Mouse (Mus musculus) embryonic facial prominence, embryonic 11.5 days (tissue): ENCODE measurements around the gene Prdm16. TPM values are rescaled to one million over a fixed set of nuclear protein-coding genes. Genes with fewer than 3 reads are reported as not detected.

ENCODE experiments used
- ATAC-seq: fragments of 200-750 bp; cut with Nextera tagmentation; replicated peaks from 2 replicates; pipeline ENCODE4 v1.8.0; 2017; ENCODE audit warnings: low read depth; ENCODE audit not compliant: insufficient number of reproducible peaks, low FRiP score, low TSS enrichment
- DNase-seq: peaks from one replicate; pipeline ENCODE4 v3.0.0-alpha.2; 2015; ENCODE audit warnings: low spot score
- H3K27ac ChIP-seq: fragments of 300-500 bp; sonication (generic); replicated peaks from 2 replicates; pipeline ENCODE4 v1.5.1; 2014; ENCODE audit warnings: mild to moderate bottlenecking, low read depth, low read length, control low read depth
- H3K27me3 ChIP-seq: fragments of 300-500 bp; sonication (generic); 2 replicates; pipeline ENCODE4 v1.6.1; 2014; ENCODE audit warnings: mild to moderate bottlenecking, low read length, moderate library complexity, mixed read lengths; ENCODE audit not compliant: control insufficient read depth, insufficient read depth
- H3K36me3 ChIP-seq: fragments of 300-500 bp; sonication (generic); replicated peaks from 2 replicates; pipeline ENCODE4 v1.6.1; 2014; ENCODE audit warnings: low read depth, mild to moderate bottlenecking, low read length, moderate library complexity, mixed read lengths; ENCODE audit not compliant: control insufficient read depth, insufficient read depth
- H3K4me1 ChIP-seq: fragments of 300-500 bp; sonication (generic); 2 replicates; pipeline ENCODE4 v1.6.1; 2014; ENCODE audit warnings: low read length, mixed read lengths; ENCODE audit not compliant: control insufficient read depth, insufficient read depth
- H3K4me2 ChIP-seq: fragments of 300-500 bp; sonication (generic); 2 replicates; pipeline ENCODE4 v1.6.1; 2014; ENCODE audit warnings: low read depth, mild to moderate bottlenecking, control low read depth, low read length, moderate library complexity
- H3K4me3 ChIP-seq: fragments of 300-500 bp; sonication (generic); 2 replicates; pipeline ENCODE4 v1.5.1; 2014; ENCODE audit warnings: low read depth, low read length, control low read depth
- H3K9ac ChIP-seq: fragments of 300-500 bp; sonication (generic); replicated peaks from 2 replicates; pipeline ENCODE4 v1.6.1; 2014; ENCODE audit warnings: mild to moderate bottlenecking, control low read depth, low read length
- H3K9me3 ChIP-seq: fragments of 300-500 bp; sonication (generic); replicated peaks from 2 replicates; pipeline ENCODE4 v1.6.1; 2016; ENCODE audit warnings: mild to moderate bottlenecking, low read length, inconsistent platforms, mixed read lengths; ENCODE audit not compliant: control insufficient read depth
- WGBS: fragments of 180-500 bp; shearing (Covaris S2); extraction: QIAGEN DNeasy Blood & Tissue Kit; methylation state at CpG from one replicate; pipeline ENCODE4 v1.1.7; 2014; 5-methylcytosine and 5-hydroxymethylcytosine counted together
- polyA plus RNA-seq: library from polyadenylated mRNA; unstranded; fragments of >200 nt; fragmentation: Nextera tagmentation; extraction: Ambion mirVana; gene quantifications from 2 replicates; pipeline ENCODE4 v1.2.1, GENCODE M21; 2014

Prdm16 gene
- polyA plus RNA-seq, 1 experiment from 2014 or later, result 22.3 TPM

DNA sequence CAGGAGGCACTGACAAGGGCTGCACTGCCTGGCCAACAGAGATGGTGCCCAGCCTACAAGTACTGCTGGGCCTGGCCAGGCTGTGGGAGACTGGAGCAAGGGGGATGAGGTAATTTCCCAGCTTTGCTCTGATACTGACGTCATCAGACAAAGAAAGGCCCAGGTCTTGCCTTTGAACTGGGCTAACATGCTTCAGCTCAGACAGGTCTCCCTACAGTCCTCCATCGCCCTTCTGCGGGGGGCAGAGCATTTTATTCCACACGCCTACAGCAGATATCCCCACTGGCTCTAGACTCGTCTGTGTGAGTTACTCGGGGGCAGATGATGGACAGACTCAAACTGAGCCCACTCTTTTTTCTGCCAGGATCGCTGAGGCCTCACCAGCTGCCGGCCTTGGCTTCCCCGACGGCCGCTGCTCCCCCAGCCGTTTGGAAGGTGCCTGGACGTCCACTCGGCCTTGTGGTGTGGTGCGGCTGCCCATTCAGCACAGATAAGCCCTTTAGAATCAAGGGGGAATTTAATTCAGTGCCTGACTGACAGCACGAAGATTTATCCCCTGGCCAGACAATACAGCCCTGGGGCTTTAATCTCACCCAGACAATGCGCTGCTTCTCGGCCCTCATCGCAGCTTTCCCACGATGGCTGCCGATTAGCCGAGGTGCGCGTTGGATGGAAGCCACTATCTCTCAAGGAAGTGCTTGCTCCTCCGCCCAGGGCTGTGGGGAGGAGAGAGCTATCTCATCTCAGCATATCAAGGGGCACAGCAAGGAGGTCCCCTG lies 32.8 kb downstream of the Prdm16 start:
- 0 out of 2 replicates have a peak, but pooled peaks have one; percentile 16 for ATAC-seq
- no peak for DNase-seq
- 35% methylated on average over 25 of the region's 25 CpGs for WGBS

DNA sequence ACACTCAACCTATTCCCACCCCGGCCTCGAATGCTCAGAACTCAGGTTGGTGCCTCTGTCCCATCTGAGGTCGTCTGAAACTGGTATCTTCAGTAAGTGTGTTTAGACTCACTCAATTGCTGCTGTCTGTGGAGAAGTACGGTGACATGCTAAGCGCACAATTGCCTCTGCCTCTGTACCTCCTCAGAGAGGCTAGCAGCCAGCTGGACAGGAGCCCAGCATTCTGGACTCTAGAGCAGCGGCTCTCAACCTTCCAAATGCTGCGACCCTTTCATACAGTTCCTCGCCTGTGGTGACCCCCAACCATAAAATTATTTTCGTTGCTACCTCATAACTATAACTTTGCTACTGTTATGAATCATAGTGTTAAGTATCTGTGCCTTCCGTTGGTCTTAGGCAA lies 34.3 kb downstream of the Prdm16 start:
- no peak for DNase-seq
- no peak overlapping the region for H3K4me2 ChIP-seq
- ATAC-seq, result no peak
- peaks cover 14% of the 10 kb centered on the region for H3K4me1 ChIP-seq
- H3K27me3 ChIP-seq, result no peaks in the 10 kb centered on the region; the same call in 1 of the 2 replicates
- H3K9ac ChIP-seq, result no peak overlapping the region
- H3K36me3 ChIP-seq, result no peaks in the 10 kb centered on the region
- WGBS, result 87% methylated on average over 10 of the region's 10 CpGs
- H3K9me3 ChIP-seq, result no peaks in the 10 kb centered on the region
- no peak overlapping the region for H3K4me3 ChIP-seq
- H3K27ac ChIP-seq, result no peak overlapping the region

More for the DNA sequence above, 32.8 kb downstream of the Prdm16 start:
- Histone ChIP-seq H3K4me2 (no peak overlapping the region), H3K4me3 (no peak overlapping the region), H3K9me3 (no peaks in the 10 kb centered on the region), H3K36me3 (no peaks in the 10 kb centered on the region), H3K27me3 (no peaks in the 10 kb centered on the region; the same call in 1 of the 2 replicates), H3K27ac (no peak overlapping the region), H3K9ac (no peak overlapping the region; the same call in 1 of the 2 replicates), H3K4me1 (peaks cover 14% of the 10 kb centered on the region)

DNA sequence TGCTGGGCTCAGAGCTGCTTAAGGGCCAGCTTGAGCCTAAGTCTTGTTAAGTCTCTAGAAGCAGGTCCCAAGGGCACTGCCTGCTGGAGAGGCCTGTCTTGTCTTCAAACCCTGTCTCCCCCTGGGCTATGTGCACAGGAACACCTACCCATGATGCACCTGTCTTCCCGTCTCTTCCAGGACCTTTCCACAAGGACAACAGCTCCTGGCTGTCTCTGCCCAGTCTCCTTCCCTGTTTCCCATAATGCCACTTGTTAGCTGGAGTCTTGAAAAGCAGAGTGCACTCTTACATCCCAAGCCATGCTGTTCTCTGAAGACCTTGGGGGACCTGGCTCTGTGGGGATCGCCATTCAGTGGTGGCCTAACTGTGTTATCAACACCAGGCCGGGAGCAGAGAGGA lies 35.7 kb downstream of the Prdm16 start:
- no peaks in the 10 kb centered on the region for H3K9me3 ChIP-seq
- no peaks in the 10 kb centered on the region for H3K36me3 ChIP-seq
- H3K27ac ChIP-seq, result no peak overlapping the region
- H3K4me1 ChIP-seq, result peaks cover 14% of the 10 kb centered on the region
- H3K4me2 ChIP-seq, result no peak overlapping the region; the same call in 1 of the 2 replicates
- H3K27me3 ChIP-seq, result no peaks in the 10 kb centered on the region; the same call in 1 of the 2 replicates
- no peak for ATAC-seq
- no peak overlapping the region for H3K4me3 ChIP-seq
- WGBS, result 51% methylated on average over 3 of the region's 3 CpGs
- no peak for DNase-seq
- no peak overlapping the region for H3K9ac ChIP-seq

- Histone ChIP-seq H3K4me2 (no peak overlapping the region), H3K27ac (no peak overlapping the region; the same call in 1 of the 2 replicates), H3K4me3 (no peak overlapping the region), H3K9me3 (no peaks in the 10 kb centered on the region), H3K4me1 (peaks cover 16% of the 10 kb centered on the region), H3K36me3 (no peaks in the 10 kb centered on the region), H3K9ac (no peak overlapping the region), H3K27me3 (no peaks in the 10 kb centered on the region; the same call in 1 of the 2 replicates)
- 12% methylated on average over 10 of the region's 10 CpGs for WGBS
- ATAC-seq, result no peak
- peak; percentile 79 for DNase-seq
Observed at GRCm38 (mm10) chr4:154599977-154600376, 36.7 kb downstream of the Prdm16 start.

DNA sequence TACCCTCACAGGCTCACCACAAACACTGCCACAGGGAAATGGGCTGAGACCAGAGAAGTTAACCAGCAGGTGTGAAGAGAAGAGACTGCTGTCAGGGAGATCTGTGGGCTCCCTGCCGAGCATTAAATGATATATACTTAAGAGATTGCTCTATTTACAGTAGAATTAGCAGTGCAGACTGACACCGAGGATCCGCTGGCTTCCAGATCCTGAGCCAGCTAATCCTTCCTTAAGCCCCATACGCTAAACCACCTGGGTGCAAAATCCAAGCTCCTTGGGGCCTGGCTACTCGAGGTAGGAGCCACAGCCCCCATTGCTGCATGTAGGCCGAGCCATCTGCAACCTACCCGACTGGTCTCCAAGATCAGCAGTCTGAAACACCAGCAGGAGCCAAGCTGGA lies 38.3 kb downstream of the Prdm16 start:
- H3K9ac ChIP-seq, result no peak overlapping the region
- DNase-seq (no peak), ATAC-seq (no peak)
- no peaks in the 10 kb centered on the region; the same call in 1 of the 2 replicates for H3K27me3 ChIP-seq
- H3K4me1 ChIP-seq, result peaks cover 16% of the 10 kb centered on the region
- no peak overlapping the region for H3K4me2 ChIP-seq
- H3K9me3 ChIP-seq, result no peaks in the 10 kb centered on the region
- H3K36me3 ChIP-seq, result no peaks in the 10 kb centered on the region
- no peak overlapping the region for H3K4me3 ChIP-seq
- 43% methylated on average over 7 of the region's 7 CpGs for WGBS
- H3K27ac ChIP-seq, result no peak overlapping the region

DNA sequence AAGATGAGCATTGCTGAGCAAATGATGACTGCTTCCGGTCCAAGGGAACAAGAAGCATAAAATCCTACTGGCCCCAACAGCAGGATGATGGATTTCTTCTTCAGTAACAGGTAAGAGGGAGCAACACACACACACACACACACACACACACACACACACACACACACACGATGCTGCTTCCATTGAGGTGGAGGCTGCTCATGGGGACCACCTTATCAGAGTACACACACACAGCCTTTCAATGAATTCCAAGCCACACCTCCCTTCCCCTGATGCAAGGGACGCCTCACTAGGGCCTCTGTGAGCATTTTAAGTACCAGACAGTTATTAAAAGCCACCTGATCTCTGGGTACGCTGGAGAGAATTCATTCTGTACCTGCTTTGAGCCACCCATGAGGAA lies 39.9 kb downstream of the Prdm16 start:
- no peak overlapping the region for H3K4me3 ChIP-seq
- H3K4me1 ChIP-seq, result peaks cover 18% of the 10 kb centered on the region
- H3K4me2 ChIP-seq, result no peak overlapping the region
- H3K27me3 ChIP-seq, result no peaks in the 10 kb centered on the region; the same call in 1 of the 2 replicates
- H3K36me3 ChIP-seq, result no peaks in the 10 kb centered on the region
- no peaks in the 10 kb centered on the region for H3K9me3 ChIP-seq
- no peak overlapping the region for H3K9ac ChIP-seq
- DNase-seq, result no peak
- H3K27ac ChIP-seq, result no peak overlapping the region
- ATAC-seq, result no peak
- 73% methylated on average over 4 of the region's 4 CpGs for WGBS

GRCm38 (mm10) chr4:154594761-154595556 lies 41.7 kb downstream of the Prdm16 start:
- WGBS, result 12% methylated on average over 20 of the region's 21 CpGs
- no peak for ATAC-seq
- Histone ChIP-seq H3K4me3 (no peak overlapping the region), H3K9me3 (no peaks in the 10 kb centered on the region), H3K4me1 (peaks cover 15% of the 10 kb centered on the region), H3K27ac (0 out of 2 replicates have a peak overlapping the region, but pooled peaks have one; percentile 22), H3K36me3 (no peaks in the 10 kb centered on the region), H3K27me3 (no peaks in the 10 kb centered on the region; the same call in 1 of the 2 replicates), H3K9ac (peak overlapping the region; percentile 36; the same call in 1 of the 2 replicates), H3K4me2 (no peak overlapping the region)
- DNase-seq, result peak; percentile 56
